Mouse (Mus musculus) induced T-regulatory cell, adult 2 months (primary cell): ENCODE measurements around the gene Efcab9.

Experiments
- DNase-seq: peaks from one replicate; pipeline ENCODE4 v3.0.0-alpha.2; 2012; ENCODE audit warnings: low read depth

The Efcab9 gene

DNA sequence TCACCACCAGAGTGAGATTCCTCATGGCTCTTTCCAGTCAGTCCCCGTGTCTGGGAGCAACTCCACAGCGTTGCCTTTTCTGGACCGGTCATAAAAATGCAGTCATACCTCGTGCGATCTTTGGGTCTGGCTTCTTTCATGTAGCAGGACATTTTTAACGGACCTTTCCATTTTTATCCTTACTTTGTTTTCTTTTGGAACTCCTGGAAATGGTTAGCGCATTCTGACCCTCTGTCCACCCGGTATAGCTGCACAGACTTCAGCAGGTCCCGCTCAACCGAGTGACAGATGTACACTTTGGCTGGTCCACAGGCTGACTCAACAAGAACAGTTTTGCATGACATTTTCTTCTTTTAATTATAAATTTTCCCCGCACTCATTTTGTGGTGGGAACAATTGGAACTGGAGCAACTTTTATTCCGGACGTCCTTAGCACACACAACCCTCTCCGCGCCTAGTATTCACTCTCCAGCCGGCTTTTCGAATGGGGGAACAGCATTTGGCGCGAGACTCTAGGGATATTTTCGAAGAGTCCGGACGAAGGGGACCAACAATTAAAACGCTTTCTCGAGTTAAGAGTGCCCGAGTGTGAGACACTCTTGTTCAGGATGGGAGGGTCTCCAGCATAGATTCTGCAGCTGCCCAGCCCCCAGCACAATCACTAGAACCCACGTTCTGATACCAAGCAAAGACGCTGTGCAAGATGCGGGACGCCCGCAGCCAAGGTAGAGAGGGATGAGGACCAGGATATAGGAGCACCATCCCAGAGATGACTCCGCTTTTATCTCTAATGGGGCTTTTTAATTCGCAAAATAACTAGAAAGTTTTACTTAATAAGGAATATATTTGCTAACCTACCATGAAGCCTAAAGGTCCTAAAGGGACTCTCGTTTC is at the start of gene Efcab9:
TSS of gene Efcab9 (minus strand) at position 211 of the 894 bp plus-strand sequence.
- no peak for DNase-seq

DNA sequence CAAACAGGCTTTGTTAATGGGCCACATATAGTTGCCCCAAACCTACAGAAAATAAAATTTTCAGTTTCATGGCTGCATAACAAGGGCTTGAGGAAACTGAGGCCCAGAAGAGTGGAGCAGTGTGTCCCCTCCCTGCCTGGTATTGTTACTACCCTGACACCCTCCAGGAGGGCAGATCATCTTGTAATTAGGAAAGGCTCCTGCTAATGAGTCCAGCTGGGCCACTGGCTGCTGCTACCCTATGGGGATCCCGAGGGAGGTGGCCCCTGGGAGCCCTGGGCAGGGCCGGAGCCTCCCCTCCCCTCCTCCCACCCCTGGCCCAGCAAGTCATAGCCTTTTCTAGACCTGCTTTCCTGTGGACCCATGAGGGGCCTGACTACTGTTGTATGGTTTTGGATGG is 49.1 kb upstream of the Efcab9 start:
- DNase-seq = no peak

DNA sequence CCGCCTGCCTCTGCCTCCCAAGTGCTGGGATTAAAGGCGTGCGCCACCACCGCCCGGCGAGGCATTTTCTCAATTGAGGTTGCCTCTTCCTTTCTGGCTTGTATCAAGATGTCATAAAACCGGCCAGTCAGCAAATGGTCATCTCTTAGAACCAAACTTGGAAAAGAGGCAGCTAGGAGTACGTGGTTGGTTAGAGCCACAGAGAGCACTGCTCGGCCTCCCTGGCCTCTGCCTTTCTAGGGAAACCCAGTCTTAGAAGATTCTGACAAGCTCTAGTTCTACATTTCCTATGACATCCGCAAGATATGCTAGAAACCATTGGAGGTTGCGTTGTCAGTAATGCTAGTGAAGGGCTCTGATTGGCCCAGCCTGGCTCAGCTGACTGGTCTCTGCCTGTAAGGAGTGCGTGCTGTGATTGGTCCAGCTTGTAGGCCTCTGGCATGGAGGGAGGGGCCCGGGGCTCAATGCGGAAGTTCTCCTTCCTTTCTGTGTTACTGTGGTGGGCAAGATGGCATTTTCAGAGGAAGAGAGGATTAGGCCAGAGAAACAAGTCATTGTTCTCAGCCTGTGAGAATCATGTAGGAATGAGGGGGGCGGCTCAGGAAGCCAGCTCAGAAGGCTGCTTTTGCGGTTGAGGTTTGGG is 48.5 kb upstream of the Efcab9 start:
- DNase-seq = peak; percentile 92

DNA sequence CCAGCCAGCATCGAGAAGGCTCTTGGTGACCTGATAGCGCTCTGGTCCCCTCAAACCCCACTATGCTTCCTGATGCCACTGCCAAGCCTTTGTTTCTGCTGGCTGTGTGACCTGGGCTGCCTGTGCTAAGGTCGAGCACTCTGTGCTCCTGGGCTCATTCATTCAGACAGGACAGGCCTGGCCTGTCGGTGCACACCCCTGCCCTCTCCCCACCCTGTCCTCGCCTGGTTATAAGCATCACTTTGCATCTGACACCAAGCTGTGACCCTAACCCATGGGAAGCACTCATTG is 44.8 kb upstream of the Efcab9 start:
- DNase-seq = no peak

DNA sequence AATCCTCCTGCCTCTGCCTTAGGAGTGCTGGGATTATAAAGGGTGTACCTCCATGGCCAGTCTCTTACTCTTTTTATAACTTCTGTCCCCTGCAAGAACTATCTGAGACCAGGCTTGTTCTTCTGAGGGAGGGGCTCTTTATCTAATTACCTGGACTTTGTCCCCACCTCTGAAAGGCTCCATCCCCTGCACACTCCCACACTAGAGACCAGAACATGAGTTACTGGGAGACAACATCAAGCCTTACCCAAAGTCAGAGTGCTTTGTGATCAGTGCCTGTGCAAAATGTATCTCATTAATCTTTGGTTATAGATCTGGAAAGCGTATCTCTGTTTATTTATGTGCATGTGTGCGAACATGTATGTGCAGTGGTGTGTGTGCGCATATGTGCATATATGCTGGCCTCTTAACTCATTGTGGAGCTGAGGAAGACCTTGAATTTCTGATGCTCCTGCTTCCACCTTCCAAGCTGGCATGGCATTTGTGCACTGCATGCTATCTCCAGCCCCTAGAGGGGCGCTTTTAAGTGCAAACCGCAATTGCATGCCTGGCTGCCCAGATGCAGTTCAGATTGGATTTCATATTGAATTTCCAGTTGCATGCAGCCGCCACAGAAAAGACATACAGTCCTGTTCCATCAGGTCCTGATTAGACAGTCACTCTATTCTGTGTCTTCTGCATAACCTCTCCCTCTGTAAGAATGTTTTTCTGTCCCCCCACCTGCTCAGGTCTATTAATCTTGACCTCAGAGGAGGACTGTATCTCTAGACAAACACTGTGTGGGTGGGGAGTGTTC is 44.3 kb upstream of the Efcab9 start:
- no peak for DNase-seq

DNA sequence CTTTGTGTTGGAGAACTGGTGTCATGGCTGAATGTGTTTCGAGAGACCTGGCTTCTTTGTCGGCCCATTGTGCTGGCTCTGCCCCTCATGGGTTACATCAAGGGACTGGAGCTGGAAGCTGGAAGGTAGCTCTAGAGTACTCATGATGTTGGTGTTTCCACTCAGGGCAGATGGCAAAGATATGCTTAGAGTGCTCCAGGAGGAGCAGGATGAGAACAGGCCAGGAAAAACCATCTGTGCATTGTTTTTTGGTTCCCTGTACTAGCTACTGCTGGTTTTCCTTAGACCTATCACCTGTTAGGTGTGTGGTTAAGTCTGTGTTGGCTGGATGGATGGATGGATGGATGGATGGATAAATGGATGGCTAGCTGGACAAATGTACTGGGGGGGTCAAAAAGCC is 41.8 kb upstream of the Efcab9 start:
- no peak for DNase-seq

DNA sequence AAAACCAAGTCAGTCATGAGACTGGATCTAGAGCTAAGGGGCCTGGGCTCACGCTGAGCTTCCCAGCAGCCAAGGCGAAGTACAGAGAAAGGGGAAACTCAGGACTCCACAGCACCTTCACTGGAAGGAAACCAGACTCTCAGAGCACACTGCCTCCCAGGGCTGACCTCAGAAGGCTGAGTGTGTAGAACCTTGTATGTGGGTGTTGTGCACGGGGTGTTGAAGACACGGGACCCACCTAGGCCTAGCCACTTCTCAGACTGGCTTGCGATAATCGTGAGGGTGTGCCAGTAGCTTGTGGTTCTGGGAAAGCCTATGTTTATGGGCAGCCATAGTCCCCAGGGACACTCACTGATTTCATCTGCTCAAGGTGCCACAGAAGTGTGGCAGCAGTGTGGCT is 39.2 kb upstream of the Efcab9 start:
- no peak for DNase-seq

DNA sequence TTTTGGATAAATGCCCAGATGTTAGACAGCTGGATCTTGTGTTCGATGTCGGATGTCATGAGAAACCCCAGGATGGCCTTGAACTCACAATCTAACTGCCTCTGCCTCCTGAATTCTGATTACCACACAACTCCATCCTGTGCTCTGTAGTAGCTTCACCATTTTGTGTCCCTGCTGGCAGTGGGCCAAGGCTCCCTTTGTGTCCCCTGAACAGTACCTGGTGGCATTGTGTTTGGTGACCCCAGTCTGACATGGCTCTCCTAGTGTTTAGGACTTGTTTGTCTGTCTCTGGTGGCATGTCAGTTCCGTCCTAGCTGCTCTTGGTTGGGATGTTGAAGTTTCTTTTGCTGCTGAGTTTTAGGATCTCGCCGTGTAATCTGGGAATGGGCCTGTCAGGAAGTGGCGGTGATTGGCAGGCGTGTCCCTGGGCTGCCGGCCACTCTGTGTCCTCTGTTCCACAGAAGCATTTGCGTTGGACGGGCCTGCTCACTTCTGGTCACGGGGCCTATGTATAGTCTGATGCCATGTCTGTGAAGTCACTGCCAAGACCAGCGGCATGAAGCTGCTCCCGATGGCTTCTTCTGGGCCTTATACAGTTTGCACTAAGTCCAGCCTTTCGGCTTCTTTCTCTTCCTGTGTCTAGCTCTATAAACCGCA is 36.9 kb upstream of the Efcab9 start:
- no peak for DNase-seq

DNA sequence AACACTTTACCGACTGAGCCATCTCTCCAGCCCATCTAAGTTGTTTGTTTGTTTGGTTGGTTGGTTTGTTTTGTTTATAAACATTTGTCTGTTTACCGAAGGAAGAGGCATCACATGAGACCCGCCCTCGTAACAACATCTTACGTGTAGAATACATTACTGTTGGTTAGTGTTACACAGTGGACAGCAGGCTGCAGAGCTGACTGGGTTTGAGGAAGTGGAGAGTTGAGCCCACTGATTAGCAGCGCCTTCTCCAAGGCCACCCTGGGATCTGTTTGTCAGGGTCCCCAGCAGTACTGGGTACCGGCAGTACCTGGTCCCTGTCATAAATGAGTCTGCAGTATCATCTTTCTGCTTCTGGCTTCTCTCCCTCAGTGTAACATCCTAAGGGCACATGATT is 36.2 kb upstream of the Efcab9 start:
- no peak for DNase-seq

DNA sequence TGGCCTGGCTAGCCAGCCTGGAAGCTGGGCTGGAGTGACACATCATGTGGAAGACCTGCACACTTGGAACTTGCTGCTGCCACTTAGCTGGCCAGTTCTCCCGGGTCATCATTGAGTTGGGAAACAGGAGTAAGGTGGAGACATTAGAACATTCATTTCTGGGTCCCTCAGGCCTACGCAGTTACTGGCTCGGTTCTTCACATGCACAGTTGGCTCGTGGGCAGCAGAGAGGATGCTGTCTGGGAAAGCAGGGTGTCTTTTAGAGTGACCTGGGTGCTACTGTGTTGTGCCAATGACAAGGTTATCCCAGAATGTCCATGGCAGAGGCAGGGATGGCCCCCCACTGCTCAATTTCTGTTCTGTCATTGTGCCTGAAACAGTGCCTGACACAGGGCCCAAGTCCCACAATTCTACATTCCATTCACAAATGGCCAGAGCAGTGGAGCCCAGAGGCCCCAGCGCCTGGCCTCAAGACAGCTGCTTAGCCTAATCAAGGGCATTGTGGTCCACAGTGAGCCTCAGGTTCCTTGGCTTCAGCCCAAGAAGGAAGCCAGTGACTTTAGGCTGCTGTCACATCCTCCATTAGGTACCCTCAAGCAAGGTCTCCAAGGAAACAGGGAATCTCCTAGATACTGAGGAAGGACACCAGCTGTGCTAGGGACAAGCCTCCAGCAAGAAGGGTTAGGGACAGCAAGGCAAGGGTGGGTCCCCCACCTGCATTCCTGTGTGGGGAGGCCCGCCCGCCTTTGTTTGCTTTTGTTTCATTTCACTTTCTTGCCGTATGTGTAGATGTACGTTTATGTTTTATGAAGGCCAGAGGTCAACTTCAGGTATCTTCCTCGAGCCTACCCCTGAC is 35.3 kb upstream of the Efcab9 start:
- DNase-seq = no peak

DNA sequence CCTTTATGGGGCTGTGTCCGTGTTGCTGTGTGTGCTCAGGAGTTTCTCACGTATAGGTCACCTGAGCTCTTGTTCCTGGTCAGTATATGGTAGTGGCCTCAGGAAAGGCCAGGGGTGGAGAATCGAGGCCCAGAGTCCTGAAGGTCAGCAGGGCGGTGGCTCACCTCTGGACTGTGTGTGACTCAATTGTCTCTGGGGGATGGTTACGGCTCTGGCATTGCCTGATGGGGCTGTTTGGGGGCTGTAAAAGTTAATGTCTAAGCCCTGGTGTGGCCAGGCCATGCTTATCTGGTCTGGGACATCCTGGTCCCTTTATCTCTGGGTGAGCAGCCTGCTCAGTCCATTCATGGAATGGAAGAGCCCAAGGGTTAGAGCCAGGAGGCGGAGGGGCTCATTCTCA is 34.3 kb upstream of the Efcab9 start:
- no peak for DNase-seq

DNA sequence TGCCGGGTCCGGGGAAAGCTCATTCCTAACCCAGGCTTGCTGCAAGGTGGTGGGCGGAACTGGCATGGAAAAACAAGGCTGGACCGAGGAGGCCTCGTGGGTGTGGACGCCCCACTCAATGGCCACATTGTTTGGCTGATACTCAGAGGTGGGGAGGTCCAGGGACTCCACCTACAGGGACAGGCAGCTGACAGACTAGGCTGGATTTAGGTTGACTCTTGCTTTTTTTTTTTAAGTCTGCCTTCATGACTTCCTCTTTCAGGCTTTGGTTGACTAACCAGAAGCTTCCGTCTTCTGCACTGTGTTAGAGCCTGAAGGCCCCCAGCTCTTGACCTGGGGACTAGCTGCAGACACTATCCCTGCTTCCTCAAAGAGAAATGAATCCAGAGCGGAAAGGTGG is 33.2 kb upstream of the Efcab9 start:
- DNase-seq = peak; percentile 57

DNA sequence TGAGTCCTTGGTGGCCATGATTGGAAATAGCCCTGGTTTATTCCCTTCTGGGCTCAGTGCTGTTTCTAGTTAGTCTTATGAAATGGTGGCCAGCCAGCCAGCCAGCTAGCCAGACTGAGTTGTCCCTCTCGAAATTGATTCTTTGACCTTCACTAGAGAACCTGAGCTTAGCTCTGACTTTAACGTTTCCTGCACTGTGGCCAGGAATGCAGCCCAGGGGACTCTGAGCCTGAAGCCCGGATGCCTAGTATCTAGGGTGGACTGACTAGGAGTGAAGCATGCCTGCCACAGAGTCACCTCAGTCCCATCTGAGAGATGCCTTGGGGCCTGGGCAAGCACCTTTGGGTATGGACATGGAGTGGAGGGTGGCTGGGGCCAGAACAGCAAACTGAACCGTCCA is 32.7 kb upstream of the Efcab9 start:
- DNase-seq = no peak

DNA sequence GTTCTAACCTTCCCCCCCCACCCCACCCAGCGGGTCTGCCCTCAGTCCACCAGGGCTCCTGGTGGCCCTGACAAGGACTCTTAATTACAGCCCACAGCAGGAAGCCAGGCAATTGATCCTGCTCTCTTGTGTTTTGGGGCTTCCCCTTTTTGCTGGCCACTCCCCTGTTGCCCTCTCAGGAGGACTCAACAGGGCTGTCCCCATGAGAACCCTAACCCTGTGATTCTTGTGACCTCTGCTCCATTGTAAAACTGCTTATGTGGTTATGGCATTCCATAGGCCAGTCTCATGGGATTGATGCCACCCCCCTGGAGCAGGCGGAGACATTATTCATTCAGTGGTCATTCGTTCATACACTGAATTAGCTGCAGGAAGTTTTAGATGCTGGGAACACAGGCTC is 31.8 kb upstream of the Efcab9 start:
- peak; percentile 63 for DNase-seq

DNA sequence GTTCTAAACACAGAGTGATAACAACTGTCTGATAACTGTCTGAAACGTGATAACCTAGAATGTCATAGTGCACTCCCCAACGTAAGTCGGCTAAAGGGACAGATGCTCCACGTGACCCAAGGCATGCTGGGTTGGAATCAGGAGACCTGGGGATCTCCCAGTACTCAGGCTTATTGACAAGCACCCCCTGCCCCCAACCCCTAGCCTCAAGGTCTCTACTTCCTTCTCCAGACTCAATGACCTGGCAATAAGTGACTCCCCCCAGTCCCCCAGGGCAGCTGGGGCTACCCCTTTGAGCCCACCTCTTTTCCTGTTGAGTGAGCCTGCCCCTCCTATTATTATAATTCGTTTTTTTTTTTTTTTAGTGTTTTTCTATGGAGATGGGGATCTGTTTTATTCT is 30.8 kb upstream of the Efcab9 start:
- no peak for DNase-seq

DNA sequence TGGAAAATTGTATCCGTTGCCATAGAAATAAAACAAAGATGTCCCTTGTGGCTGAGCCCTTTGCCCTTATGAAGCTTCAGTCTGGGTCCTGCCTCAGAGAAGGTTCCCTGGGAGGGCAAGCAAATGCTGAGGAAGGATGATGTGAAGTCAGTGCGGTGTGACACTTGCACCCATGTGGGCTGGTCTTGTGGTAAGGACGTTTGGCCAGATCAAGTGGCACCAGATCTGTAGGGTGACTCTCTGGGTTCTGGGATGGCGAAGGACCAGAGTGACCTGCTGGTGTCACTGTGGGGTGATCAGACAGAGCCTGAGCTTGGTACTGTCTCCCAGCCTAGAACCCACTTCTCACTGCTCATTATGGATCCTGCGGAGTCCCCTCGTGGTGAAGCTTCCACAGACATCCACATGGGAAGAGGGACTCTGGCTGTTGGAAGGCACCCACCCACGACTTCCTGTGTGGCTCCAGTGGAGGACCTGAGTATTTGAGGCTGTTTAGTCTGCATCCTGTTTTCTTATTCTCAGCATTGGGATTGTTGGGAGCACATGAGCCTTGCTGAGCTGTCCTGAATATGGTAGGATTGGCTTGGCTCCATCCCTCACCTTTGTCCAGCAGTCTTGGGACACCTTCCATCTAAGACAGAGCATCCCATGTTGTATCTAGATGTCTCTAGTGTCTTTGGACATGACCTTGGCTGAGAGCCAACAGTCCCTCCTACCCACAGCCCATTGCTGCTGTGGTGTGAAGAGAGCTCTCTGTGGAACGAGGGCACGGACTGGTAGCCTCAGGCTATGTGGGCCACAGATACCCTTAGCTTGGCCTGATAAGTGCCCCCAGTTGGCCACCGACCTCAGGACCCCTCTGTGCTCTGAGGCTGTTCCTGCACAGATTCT is 29.8 kb upstream of the Efcab9 start:
- peak; percentile 77 for DNase-seq

DNA sequence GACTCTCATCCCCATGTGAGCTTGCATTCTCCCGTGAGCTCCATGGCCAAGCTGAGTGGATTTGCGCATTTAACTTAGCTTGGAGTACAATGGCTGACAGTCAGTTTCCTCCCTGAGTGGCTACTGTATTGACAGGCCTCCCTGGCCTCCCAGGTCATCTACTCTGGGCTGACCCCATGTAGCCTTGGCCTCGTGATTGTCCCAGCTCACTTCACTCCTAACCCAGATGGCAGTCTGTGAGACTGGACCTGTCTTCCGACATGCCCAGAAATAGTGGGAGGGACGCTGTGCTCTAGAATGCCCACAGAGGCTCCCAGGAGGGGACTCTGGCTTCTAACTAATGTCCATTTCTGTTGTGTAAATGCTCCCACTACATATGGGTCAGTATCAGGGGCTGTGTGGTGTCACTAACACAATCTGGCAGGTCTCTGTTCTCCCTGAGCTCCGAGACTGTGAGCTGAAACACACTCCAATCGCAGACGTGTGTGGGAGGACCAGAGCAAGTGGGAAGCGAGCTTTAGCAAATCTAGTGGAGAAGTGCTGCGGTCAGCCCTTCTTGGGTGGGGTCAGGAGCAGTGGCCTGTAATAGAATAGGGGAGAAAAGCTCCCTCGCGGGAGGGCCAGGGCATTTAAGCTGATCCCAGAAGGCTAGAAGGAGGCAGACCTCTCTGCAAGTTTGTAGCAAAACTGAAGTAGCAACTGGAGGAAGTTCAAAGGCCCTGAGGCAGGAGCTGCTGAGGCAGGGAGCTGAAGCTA is 28.3 kb upstream of the Efcab9 start:
- no peak for DNase-seq

DNA sequence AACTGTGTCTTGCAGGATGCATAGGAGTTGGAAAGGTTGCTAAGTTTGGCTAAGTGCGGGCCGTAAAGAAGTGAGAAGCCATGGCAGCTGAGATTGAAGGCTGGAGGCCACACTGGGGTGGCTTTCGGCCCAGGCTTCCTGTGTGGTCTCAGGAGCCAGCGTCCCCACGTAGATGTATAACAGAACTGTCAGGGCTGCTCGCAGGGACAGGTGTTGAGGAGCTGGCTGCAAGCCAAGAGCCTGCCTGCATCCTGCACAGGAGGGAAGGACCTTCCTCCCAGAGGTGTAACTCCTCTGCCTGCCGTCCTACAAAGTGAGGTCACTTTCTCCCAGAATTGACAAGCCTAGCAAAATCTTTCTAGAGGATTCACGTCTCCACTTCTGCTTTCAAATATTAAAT is 26.8 kb upstream of the Efcab9 start:
- DNase-seq = peak; percentile 74

DNA sequence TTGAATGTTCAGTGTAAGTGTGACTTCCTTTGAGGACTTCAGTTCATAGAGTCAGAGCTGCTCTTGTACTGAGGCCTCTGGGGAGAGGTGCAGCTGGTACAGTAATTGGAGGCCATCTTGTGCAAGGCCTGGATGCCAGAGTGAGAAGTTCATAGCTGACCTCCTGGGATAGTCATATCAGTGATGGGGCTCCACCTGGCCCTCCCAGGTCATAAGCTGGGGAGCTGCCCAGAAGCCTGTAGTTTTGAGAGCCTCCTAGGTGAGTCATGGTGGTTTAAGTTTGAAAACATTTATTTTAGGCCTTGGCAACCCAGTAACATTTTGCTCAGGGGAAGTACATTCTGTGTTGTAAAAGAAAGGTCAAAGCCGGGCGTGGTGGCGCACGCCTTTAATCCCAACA is 26.1 kb upstream of the Efcab9 start:
- peak; percentile 74 for DNase-seq
